Mouse (Mus musculus): ENCODE results near the gene Dmbx1.

DNA sequence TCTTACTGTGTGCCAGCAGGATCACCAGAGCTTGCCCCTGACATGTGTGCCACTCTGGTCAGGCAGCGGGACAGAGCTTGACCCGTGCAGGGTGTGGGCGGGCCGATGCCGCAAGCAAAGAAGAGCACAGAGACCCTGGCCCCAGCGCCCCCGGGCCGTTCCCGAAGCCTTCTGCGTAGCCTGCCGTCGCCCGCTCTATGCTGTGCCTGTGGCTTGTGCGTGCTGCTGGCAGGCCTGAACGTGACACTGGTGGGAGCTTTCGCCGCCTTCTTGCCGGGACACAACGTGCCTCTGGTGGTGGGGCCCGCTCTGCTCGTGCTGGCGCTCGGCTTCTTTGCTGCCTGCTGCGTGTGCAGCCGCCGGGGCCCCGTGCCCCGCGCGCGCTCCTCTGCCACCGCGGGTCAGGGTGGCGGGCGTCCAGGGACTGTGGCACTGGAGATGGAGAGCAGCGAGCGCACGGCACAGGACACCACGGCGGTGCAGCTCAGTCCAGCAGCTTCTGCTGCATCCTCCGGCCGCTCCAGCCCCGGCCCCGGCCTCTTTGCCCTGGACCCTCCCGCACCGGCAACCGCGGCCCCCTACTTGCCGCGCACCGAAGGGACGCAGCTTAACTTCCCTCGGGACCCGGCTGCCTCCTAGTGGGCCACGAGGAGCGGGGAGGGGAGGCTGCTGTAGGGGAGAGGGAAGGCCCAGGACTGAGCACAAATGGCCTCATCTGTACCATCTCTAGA is 41.7 kb downstream of the Dmbx1 start:
- TF ChIP-seq CTCF (IDR thresholded peaks at IDR 0.05; ENCODE audit: low read depth) = peak; percentile 33
- no peak for TF ChIP-seq EP300 (IDR thresholded peaks at IDR 0.05; ENCODE audit: low read depth)

Measured in heart, postnatal 0 days (tissue).